Mouse (Mus musculus) thymus, postnatal 14 days (tissue): ENCODE data around the gene Higd1c.
A peak's percentile ranks its signal among the peaks of the same experiment; 100 is the strongest.
"Not testable (repeated sequence)": the region's sequence is repeated elsewhere in the genome, so short reads cannot be mapped to it uniquely, and the experiment has no call there.

Experiments used
- DNase-seq: peaks from one replicate; pipeline ENCODE4 v3.0.0; 2021

The Higd1c gene

GRCm38 (mm10) chr15:100364242-100364641 is at the start of gene Higd1c:
Gene Higd1c (plus strand): TSS chr15:100364542.
- DNase-seq = no peak

GRCm38 (mm10) chr15:100318014-100318671 is 46.2 kb upstream of the Higd1c start:
- not testable (repeated sequence) for DNase-seq

GRCm38 (mm10) chr15:100319884-100320283 is 44.5 kb upstream of the Higd1c start:
- DNase-seq = no peak

GRCm38 (mm10) chr15:100320295-100320905 is 43.9 kb upstream of the Higd1c start:
- no peak for DNase-seq

GRCm38 (mm10) chr15:100321134-100321533 is 43.2 kb upstream of the Higd1c start:
- DNase-seq = no peak

- no peak for DNase-seq
Observed at GRCm38 (mm10) chr15:100324021-100324591, 40.2 kb upstream of the Higd1c start.

GRCm38 (mm10) chr15:100325235-100325634 is 39.1 kb upstream of the Higd1c start:
- no peak for DNase-seq

- DNase-seq = not testable (repeated sequence)
Observed at GRCm38 (mm10) chr15:100328089-100328488, 36.3 kb upstream of the Higd1c start.

- DNase-seq = not testable (repeated sequence)
Observed at GRCm38 (mm10) chr15:100329336-100329735, 35.0 kb upstream of the Higd1c start.

GRCm38 (mm10) chr15:100330739-100331138 is 33.6 kb upstream of the Higd1c start:
- no peak for DNase-seq

GRCm38 (mm10) chr15:100332077-100332961 is 32.0 kb upstream of the Higd1c start:
- not testable (repeated sequence) for DNase-seq

- no peak for DNase-seq
Observed at GRCm38 (mm10) chr15:100334629-100335028, 29.7 kb upstream of the Higd1c start, which contains the start of gene Mettl7a3. Gene Mettl7a3 (plus strand): TSS chr15:100334929.

GRCm38 (mm10) chr15:100337328-100337727 is 27.0 kb upstream of the Higd1c start:
- not testable (repeated sequence) for DNase-seq

GRCm38 (mm10) chr15:100337847-100338246 is 26.5 kb upstream of the Higd1c start:
- peak; percentile 80 for DNase-seq

GRCm38 (mm10) chr15:100341314-100341980 is 22.9 kb upstream of the Higd1c start:
- not testable (repeated sequence) for DNase-seq

- no peak for DNase-seq
Observed at GRCm38 (mm10) chr15:100345484-100345883, 18.9 kb upstream of the Higd1c start.

- no peak for DNase-seq
Observed at GRCm38 (mm10) chr15:100346761-100347160, 17.6 kb upstream of the Higd1c start.

- DNase-seq = no peak
Observed at GRCm38 (mm10) chr15:100349496-100349895, 14.8 kb upstream of the Higd1c start.

- DNase-seq = no peak
Observed at GRCm38 (mm10) chr15:100351501-100352060, 12.8 kb upstream of the Higd1c start.

- no peak for DNase-seq
Observed at GRCm38 (mm10) chr15:100352711-100353250, 11.6 kb upstream of the Higd1c start, which contains the start of the genes Methig1 and Mettl7a2. Gene Methig1 (plus strand): TSS chr15:100353149. Gene Mettl7a2 (plus strand): TSS chr15:100353200.

- DNase-seq = not testable (repeated sequence)
Observed at GRCm38 (mm10) chr15:100353399-100353798, 10.9 kb upstream of the Higd1c start.

GRCm38 (mm10) chr15:100355876-100356275 is 8.5 kb upstream of the Higd1c start:
- DNase-seq = no peak
